Mouse (Mus musculus) liver, embryonic 15.5 days (tissue): ENCODE measurements around the gene Nectin2. TPM values are rescaled to one million over a fixed set of nuclear protein-coding genes. Genes with fewer than 3 reads are reported as not detected.
A peak's percentile ranks its signal among the peaks of the same experiment; 100 is the strongest.
"Not testable (repeated sequence)": the region's sequence is repeated elsewhere in the genome, so short reads cannot be mapped to it uniquely, and the experiment has no call there.

Experiments
- ATAC-seq: fragments of 200-750 bp; cut with Nextera tagmentation; 2 replicates; pipeline ENCODE4 v1.8.0; 2017; ENCODE audit warnings: moderate number of reproducible peaks, mild to moderate bottlenecking, moderate library complexity; ENCODE audit not compliant: insufficient read depth
- H3K27ac ChIP-seq: fragments of 300-500 bp; sonication (generic); replicated peaks from 2 replicates; pipeline ENCODE4 v1.5.1; 2015; ENCODE audit warnings: mild to moderate bottlenecking, inconsistent platforms
- H3K27me3 ChIP-seq: fragments of 300-500 bp; sonication (generic); 2 replicates; pipeline ENCODE4 v1.6.1; 2015; ENCODE audit warnings: mild to moderate bottlenecking, inconsistent platforms
- H3K36me3 ChIP-seq: fragments of 300-500 bp; sonication (generic); replicated peaks from 2 replicates; pipeline ENCODE4 v1.6.1; 2015; ENCODE audit warnings: moderate library complexity, mild to moderate bottlenecking, inconsistent platforms
- H3K4me1 ChIP-seq: fragments of 300-500 bp; sonication (generic); replicated peaks from 2 replicates; pipeline ENCODE4 v1.6.1; 2015; ENCODE audit warnings: inconsistent platforms
- H3K4me2 ChIP-seq: fragments of 300-500 bp; sonication (generic); 2 replicates; pipeline ENCODE4 v1.6.1; 2015; ENCODE audit warnings: moderate library complexity, mild to moderate bottlenecking, inconsistent platforms
- H3K4me3 ChIP-seq: fragments of 300-500 bp; sonication (generic); replicated peaks from 2 replicates; pipeline ENCODE4 v1.5.1; 2015; ENCODE audit warnings: mild to moderate bottlenecking, inconsistent platforms
- H3K9ac ChIP-seq: fragments of 300-500 bp; sonication (generic); 2 replicates; pipeline ENCODE4 v1.6.1; 2015; ENCODE audit warnings: moderate library complexity, mild to moderate bottlenecking, inconsistent platforms
- H3K9me3 ChIP-seq: fragments of 300-500 bp; sonication (generic); replicated peaks from 2 replicates; pipeline ENCODE4 v1.6.1; 2016; ENCODE audit warnings: inconsistent platforms
- WGBS: fragments of 180-500 bp; shearing (Covaris S2); methylation state at CpG from one replicate; pipeline ENCODE4 v1.1.7; 2015; ENCODE audit warnings: mixed read lengths; ENCODE audit not compliant: insufficient replicate concordance; 5-methylcytosine and 5-hydroxymethylcytosine counted together
- polyA plus RNA-seq: library from polyadenylated mRNA; unstranded; fragments of >200 nt; fragmentation: Nextera tagmentation; extraction: Ambion mirVana; gene quantifications from 2 replicates; pipeline ENCODE4 v1.2.1, GENCODE M21; 2015

Gene Nectin2
- 15.2 and 19.5 TPM in 2 replicates for polyA plus RNA-seq

DNA sequence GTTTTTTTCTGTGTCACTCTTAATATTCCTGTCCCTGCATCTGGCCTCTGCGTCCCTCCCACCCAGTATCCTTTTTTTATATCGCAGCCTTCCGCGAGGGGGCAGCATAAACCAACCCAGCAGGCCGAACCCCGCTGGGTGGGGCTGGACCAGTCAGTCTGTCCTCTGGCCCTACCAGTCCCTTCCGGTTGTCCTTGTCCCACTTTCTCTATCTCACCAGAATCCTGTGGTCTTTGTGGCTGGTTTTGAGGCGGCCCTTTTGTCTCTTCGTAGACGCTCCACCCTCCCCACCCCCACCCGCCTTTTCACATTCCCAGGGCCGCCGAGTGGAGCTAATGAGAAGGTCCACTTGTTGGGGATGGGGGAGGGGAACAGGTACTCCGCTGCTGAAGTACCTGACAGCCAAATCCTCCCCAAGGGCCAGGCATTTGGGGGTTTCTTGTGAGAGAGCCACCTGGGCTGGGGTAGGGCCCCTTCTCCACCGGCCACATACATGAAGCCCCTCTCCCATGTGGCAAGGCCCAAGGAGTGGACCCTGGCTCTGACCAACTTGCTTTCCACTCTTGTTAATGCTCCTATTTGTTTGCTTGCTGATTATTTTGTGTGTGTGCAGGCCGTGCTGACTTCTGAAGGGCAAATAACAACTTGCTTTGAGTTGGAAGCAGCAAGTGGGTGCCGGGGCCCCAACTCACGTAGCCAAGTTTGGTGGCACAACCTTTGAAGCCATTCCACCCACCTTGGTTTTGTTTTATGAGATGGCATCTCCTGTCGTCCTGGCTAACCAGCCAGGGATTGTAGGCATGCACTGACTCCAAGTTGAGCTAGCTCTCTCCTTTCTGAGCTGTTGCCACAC, at the start of gene Nectin2:
Gene Nectin2 (minus strand): TSS at position 267 of the 853 bp plus-strand sequence.
- no peaks in the 10 kb centered on the region for H3K9me3 ChIP-seq
- peak within 1 kb of the TSS; percentile 68 for H3K4me3 ChIP-seq
- H3K9ac ChIP-seq = peak within 1 kb of the TSS; percentile 68
- H3K27me3 ChIP-seq = peaks cover under 1% of the 10 kb centered on the region; the same call in 1 of the 2 replicates
- H3K36me3 ChIP-seq = no peaks in the 10 kb centered on the region
- WGBS = 17% methylated on average over 19 of the region's 19 CpGs
- ATAC-seq = peak; percentile 74
- peak within 1 kb of the TSS; percentile 71 for H3K27ac ChIP-seq
- H3K4me1 ChIP-seq = peaks cover 50% of the 10 kb centered on the region
- peak within 1 kb of the TSS; percentile 97 for H3K4me2 ChIP-seq

DNA sequence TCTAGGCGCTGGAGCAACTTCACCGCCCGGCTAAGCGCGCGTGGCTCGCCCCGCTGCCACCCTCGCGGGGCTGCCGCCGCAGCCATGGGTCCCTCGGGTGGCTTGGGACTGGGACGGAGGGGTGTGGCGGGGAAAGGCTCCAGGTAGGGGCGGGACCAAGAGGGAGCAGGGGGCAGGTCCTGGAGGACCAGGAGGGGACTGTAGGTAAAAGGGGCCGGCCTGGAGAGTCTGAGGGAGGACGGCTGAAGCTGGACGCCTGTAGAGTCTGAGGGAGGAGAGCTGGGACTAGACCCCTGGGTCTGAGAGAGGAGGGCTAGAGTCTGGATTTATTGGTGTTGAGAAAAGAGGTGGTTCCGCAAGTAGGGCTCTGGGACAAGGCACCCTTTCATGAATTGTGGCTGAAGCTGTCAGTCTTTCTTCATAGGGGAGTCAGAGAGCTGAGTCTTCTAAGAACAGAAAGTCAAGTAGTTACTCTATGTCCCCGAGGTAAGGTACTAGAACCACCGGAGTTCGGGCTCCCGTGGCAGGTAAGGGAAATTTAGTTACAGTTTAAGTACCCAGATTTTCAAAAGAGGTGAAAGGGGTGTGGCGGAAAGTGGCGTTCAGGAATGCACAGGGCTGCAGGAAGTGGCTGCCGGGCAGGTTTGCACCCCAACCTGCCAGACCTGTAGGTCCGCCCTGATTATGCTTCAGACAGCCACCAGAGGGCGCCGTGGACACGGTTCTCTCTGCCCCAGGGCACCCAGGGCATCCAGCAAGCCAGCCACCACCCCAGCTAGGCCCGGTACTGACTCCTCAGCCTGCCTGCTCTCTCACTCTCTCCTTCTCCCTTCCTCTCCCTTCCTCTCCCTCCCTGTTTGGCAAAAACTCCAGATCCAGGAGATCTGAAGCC, 46.7 kb upstream of the Nectin2 start, which contains the start of gene Cblc:
Gene Cblc (minus strand): TSS at position 113 of the 892 bp plus-strand sequence.
- peak; percentile 75 for ATAC-seq
- Histone ChIP-seq H3K9me3 (no peaks in the 10 kb centered on the region), H3K4me2 (peak within 1 kb of the TSS; percentile 57), H3K9ac (no peak within 1 kb of the TSS), H3K36me3 (no peaks in the 10 kb centered on the region), H3K4me3 (peak within 1 kb of the TSS; percentile 42), H3K27ac (no peak within 1 kb of the TSS), H3K4me1 (0 out of 2 replicates have a peak, but pooled peaks cover 8% of the 10 kb centered on the region), H3K27me3 (peaks cover 23% of the 10 kb centered on the region)
- 3% methylated on average over 32 of the region's 32 CpGs for WGBS

DNA sequence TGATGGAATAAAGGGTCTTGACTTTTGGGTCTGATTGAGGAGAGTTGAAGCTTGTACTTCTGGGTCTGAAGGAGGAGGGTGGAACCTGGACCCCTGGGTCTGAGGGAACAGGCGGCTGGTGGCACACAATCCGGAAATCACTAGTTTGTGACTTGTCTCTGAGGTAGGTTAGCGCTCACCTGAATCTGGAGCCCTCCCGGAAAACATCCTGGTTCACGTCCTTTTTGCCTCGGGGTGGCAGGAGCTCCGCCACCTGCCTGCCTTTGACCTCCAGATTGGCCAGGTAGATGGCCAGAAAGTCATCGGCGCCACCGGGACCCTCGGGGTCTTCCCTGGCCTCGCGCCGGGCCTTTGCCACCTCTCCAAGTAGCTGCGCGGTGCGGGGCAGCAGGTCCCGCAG, 46.0 kb upstream of the Nectin2 start:
- ATAC-seq = no peak
- peak overlapping the region; percentile 57 for H3K4me2 ChIP-seq
- no peaks in the 10 kb centered on the region for H3K36me3 ChIP-seq
- peak overlapping the region; percentile 42 for H3K4me3 ChIP-seq
- H3K9me3 ChIP-seq = no peaks in the 10 kb centered on the region
- 14% methylated on average over 18 of the region's 18 CpGs for WGBS
- H3K27ac ChIP-seq = no peak overlapping the region
- 0 out of 2 replicates have a peak, but pooled peaks cover 8% of the 10 kb centered on the region for H3K4me1 ChIP-seq
- no peak overlapping the region for H3K9ac ChIP-seq
- peaks cover 26% of the 10 kb centered on the region for H3K27me3 ChIP-seq

DNA sequence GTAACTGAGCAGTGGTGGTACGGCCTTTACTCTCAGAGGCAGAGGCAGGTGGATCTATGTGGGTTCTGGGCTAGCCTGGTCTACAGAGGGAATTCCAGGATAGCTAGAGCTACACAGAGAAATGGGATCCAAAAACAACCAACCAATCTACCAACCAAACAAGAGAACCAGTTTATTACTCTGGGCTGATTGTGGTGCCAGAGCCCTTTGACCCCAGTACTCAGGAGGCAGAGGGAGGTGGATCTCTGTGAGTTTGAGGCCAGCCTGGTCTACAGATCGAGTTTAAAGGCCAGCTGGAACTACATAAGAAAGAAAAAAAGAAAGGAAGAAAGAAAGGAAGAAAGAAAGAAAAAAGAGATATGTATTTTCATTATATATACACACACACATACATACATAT, 45.0 kb upstream of the Nectin2 start:
- H3K9me3 ChIP-seq = no peaks in the 10 kb centered on the region
- 64% methylated on average over 2 of the region's 2 CpGs for WGBS
- H3K36me3 ChIP-seq = no peaks in the 10 kb centered on the region
- no peak overlapping the region for H3K27ac ChIP-seq
- no peak overlapping the region for H3K4me3 ChIP-seq
- peaks cover 35% of the 10 kb centered on the region for H3K27me3 ChIP-seq
- ATAC-seq = no peak
- H3K4me1 ChIP-seq = peaks cover 15% of the 10 kb centered on the region; the same call in 1 of the 2 replicates
- no peak overlapping the region for H3K4me2 ChIP-seq
- H3K9ac ChIP-seq = no peak overlapping the region

DNA sequence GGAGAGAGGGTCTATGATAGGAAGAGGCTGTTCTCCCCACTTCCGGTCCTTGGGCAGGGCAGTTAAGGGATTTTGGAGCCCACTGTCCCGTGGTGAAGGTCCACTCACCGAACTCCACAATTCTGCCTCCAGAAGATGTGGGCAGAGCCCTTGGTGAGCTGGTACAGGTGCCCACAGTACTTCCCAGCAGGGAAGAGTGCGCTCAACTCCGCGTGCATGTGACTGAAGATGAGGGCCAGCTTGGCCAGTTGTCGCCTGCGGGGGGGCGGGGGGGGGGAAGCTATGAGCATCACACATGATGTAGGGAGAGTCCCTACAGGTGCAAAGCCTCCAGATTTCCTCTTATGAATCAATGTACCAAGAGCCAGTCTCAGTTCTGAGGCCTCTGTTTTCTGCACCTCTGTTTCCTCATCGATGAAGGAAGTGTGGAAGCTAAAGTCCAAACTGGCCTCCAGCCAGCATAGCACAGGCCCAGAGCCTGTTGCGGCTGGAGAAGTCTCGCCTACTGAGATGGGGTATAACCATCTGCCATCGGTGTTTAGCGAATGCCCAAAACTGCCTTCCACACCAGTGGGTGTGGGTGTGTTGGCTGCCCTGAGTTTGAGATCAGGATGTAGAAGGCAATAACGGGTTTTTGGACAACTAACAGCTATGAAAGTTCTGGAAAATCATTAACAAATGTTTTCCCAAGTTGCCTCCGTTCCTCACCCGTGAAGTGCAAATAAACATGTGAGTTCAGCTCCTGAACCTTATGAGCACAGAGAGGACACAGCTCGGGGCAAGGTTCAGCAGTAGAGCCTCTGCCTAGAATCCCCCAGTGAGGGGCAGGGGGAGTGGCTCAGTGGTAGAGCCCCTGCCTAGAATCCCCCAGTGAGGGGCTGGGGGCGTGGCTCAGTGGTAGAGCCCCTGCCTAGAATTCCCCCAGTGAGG, 42.7 kb upstream of the Nectin2 start:
- Histone ChIP-seq H3K4me1 (peaks cover 22% of the 10 kb centered on the region; the same call in 1 of the 2 replicates), H3K4me3 (no peak overlapping the region), H3K9ac (no peak overlapping the region), H3K36me3 (no peaks in the 10 kb centered on the region), H3K27me3 (peaks cover 45% of the 10 kb centered on the region), H3K9me3 (no peaks in the 10 kb centered on the region), H3K27ac (no peak overlapping the region; the same call in 1 of the 2 replicates), H3K4me2 (no peak overlapping the region)
- 66% methylated on average over 19 of the region's 19 CpGs for WGBS
- no peak for ATAC-seq

DNA sequence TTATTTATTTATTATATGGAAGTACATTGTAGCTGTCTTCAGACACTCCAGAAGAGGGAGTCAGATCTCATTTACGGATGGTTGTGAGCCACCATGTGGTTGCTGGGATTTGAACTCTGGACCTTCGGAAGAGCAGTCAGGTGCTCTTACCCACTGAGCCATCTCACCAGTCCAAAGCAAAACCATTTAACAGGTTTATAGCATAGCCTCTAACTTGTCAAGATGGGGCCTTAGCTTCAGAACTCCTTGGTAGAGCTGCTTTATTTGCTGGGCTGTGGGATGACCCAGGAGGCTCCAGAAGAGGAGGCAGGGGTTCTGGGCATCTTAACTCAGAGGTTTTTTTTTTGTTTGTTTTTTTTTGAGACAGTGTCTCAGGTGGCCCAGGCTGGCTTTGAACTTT, 41.2 kb upstream of the Nectin2 start:
- Histone ChIP-seq H3K4me1 (peaks cover 22% of the 10 kb centered on the region; the same call in 1 of the 2 replicates), H3K27me3 (peaks cover 36% of the 10 kb centered on the region)
- H3K36me3 ChIP-seq, H3K9ac ChIP-seq, H3K27ac ChIP-seq, ATAC-seq, H3K4me3 ChIP-seq, H3K4me2 ChIP-seq, H3K9me3 ChIP-seq: not testable (repeated sequence)
- WGBS = 66% methylated on average over 2 of the region's 2 CpGs

DNA sequence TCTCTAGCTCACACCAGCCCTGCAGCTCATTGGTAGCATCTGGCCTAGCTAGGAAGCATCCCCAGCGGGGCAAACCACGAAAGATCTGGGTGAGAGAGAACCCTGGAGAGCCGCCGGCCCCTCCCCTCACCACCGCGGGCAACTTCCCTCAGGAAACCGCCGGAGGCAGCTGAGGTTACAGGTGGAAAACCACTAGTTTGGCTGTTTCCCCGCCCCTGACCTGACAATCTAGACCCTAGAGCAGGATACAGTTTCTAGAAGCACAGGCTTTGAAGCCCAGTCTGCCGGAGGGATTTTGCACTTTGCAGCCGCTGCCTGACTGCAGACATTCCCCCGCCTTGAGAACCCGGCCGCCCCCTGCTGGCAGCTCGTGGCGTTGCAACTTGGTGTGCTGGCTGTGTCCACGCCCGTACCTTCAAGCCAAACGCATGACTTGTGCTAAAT, 39.6 kb upstream of the Nectin2 start:
- Histone ChIP-seq H3K27ac (no peak overlapping the region), H3K4me3 (peak overlapping the region; percentile 37), H3K27me3 (peaks cover 23% of the 10 kb centered on the region; the same call in 1 of the 2 replicates), H3K4me1 (peaks cover 31% of the 10 kb centered on the region), H3K9me3 (no peaks in the 10 kb centered on the region), H3K36me3 (no peaks in the 10 kb centered on the region), H3K4me2 (peak overlapping the region; percentile 67), H3K9ac (no peak overlapping the region)
- peak; percentile 6; the same call in 1 of the 2 replicates for ATAC-seq
- 2% methylated on average over 19 of the region's 19 CpGs for WGBS

DNA sequence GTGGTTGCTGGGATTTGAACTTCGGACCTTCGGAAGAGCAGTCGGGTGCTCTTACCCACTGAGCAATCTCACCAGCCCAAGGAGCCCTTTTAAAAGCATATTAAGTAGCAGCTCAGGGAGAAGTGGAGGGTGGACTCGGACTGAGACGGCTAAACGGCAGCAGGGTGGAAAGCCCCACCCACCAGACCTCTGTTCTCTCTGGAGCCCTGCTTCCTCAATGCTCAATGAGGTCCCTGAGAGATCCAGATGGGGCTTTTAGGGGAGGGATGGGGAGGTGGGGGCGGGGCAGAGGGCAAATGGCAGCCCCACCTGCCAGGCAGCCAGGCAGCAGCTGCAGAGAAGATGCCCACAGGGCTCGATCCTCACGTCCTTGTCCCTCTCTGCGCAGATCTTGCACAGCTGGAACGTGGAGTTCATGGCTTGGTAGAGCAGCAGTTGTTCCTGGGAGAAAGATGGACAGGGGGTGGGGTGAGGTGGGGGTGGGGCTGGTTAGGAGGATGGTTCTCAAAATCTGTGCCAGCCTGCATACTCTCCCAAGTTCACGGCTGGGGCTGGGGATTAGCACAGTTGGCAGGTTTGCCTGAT, 35.7 kb upstream of the Nectin2 start:
- H3K9me3 ChIP-seq = no peaks in the 10 kb centered on the region
- H3K27ac ChIP-seq = no peak overlapping the region
- H3K27me3 ChIP-seq = peaks cover 18% of the 10 kb centered on the region; the same call in 1 of the 2 replicates
- H3K4me3 ChIP-seq = no peak overlapping the region
- H3K36me3 ChIP-seq = no peaks in the 10 kb centered on the region
- peaks cover 39% of the 10 kb centered on the region for H3K4me1 ChIP-seq
- H3K4me2 ChIP-seq = no peak overlapping the region
- no peak for ATAC-seq
- no peak overlapping the region for H3K9ac ChIP-seq
- WGBS = 32% methylated on average over 12 of the region's 12 CpGs

DNA sequence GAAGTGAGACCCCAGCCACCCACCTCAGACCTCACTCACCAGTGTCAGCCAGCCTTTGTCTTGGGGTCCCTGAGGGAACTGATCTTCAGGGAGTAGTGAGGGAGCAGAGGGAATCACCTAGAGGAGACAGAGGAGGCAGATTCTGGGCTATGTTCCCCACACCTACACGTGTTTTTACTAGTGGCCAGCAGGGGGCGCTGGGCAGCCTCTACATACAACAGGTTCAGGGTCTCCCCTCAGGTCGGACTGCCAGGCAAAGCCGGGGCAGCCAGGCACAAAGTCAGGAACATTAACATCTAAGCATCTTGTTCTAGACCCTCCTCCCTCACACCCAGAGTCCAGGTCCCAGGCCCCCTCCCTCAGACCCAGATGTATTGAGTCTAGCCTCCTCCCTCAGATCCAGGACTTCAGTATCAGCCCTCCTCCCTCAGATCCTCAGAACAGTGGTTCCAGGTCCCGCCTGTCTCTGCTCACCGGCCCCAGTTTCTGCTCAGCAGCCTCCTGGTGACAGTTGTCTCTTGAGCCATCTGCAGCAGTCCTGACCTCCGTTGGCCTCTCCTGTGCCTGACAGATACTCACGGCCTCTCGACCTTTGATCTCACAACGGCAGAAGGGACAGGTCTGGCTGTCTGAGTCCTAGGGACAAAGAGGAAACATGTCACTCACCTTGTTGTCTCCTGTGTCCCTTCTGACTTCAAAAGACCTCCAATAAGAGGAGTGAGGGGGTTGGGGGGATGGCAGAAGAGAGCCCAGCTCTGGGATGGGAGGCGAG, 34.7 kb upstream of the Nectin2 start:
- WGBS = 24% methylated on average over 11 of the region's 11 CpGs
- no peak overlapping the region for H3K4me2 ChIP-seq
- ATAC-seq = peak; percentile 55
- H3K4me3 ChIP-seq = no peak overlapping the region
- H3K36me3 ChIP-seq = no peaks in the 10 kb centered on the region
- H3K27ac ChIP-seq = no peak overlapping the region
- peaks cover 9% of the 10 kb centered on the region; the same call in 1 of the 2 replicates for H3K27me3 ChIP-seq
- no peak overlapping the region for H3K9ac ChIP-seq
- H3K9me3 ChIP-seq = no peaks in the 10 kb centered on the region
- H3K4me1 ChIP-seq = peaks cover 30% of the 10 kb centered on the region
